Mouse (Mus musculus) A20 (cell line): ENCODE data around the gene Aunip.

Experiments
- DNase-seq: peaks from one replicate; pipeline ENCODE4 v3.0.0-alpha.2; 2011; ENCODE audit warnings: low read depth, low spot score

Aunip gene

GRCm38 (mm10) chr4:134515614-134516013 lies 4.8 kb downstream of the Aunip start:
- no peak for DNase-seq

- DNase-seq, result no peak
Measured at GRCm38 (mm10) chr4:134516981-134517380, 6.2 kb downstream of the Aunip start.

GRCm38 (mm10) chr4:134517719-134518118 lies 6.9 kb downstream of the Aunip start:
- DNase-seq, result no peak

GRCm38 (mm10) chr4:134518541-134518940 lies 7.7 kb downstream of the Aunip start:
- no peak for DNase-seq

- no peak for DNase-seq
Measured at GRCm38 (mm10) chr4:134519281-134519680, 8.5 kb downstream of the Aunip start.

- no peak for DNase-seq
Measured at GRCm38 (mm10) chr4:134523447-134523846, 12.6 kb downstream of the Aunip start.

- DNase-seq, result no peak
Measured at GRCm38 (mm10) chr4:134525806-134526205, 15.0 kb downstream of the Aunip start.

- DNase-seq, result no peak
Measured at GRCm38 (mm10) chr4:134526220-134526619, 15.4 kb downstream of the Aunip start.

GRCm38 (mm10) chr4:134532928-134533327 lies 22.1 kb downstream of the Aunip start:
- no peak for DNase-seq

GRCm38 (mm10) chr4:134533421-134533820 lies 22.6 kb downstream of the Aunip start:
- no peak for DNase-seq

GRCm38 (mm10) chr4:134534124-134534886 lies 23.5 kb downstream of the Aunip start:
- peak; percentile 82 for DNase-seq

- DNase-seq, result peak; percentile 97
Measured at GRCm38 (mm10) chr4:134534932-134535786, 24.4 kb downstream of the Aunip start, which contains the start of gene Mtfr1l. Gene Mtfr1l (minus strand): TSS chr4:134535387.

- DNase-seq, result peak; percentile 16
Measured at GRCm38 (mm10) chr4:134535787-134536151, 25.0 kb downstream of the Aunip start.

GRCm38 (mm10) chr4:134538997-134539580 lies 28.3 kb downstream of the Aunip start:
- DNase-seq, result no peak

- DNase-seq, result no peak
Measured at GRCm38 (mm10) chr4:134542726-134543125, 31.9 kb downstream of the Aunip start.

- peak; percentile 83 for DNase-seq
Measured at GRCm38 (mm10) chr4:134543261-134543660, 32.5 kb downstream of the Aunip start.

GRCm38 (mm10) chr4:134546814-134547705 lies 36.3 kb downstream of the Aunip start:
- no peak for DNase-seq

GRCm38 (mm10) chr4:134548169-134548938 lies 37.6 kb downstream of the Aunip start:
- no peak for DNase-seq

GRCm38 (mm10) chr4:134549899-134550298 lies 39.1 kb downstream of the Aunip start:
- DNase-seq, result no peak

GRCm38 (mm10) chr4:134551494-134552316 lies 40.9 kb downstream of the Aunip start, which contains the start of gene Selenon:
Gene Selenon (minus strand): TSS chr4:134552166.
- no peak for DNase-seq
